Mouse (Mus musculus) skeletal muscle tissue, adult 2 months (tissue): Measurements from ENCODE around the gene Tspan15.
A peak's percentile ranks its signal among the peaks of the same experiment; 100 is the strongest.

Source experiments
- DNase-seq: peaks from one replicate; pipeline ENCODE4 v3.0.0-alpha.2; 2012; ENCODE audit warnings: low read depth, low spot score

Tspan15 gene

DNA sequence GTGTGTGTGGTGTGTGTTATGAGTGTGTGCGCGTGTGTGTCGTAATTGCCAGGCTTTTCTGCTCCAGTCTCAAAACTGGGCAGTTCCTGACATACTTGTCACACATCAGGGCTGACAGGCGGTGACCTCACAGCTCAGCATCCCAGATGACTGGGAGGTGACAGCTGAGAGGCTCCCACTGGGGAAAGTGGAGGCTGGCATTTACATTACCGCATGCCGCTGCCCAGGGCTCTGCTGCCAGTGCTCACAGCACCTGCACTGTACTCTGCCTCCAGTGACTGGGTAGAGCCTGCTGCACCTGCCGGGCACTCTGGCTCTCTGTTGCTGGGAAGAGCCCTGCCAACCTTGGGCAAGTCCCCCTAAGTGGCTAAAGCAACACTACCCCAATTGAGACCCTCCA, 40.2 kb downstream of the Tspan15 start:
- DNase-seq, result no peak

- no peak for DNase-seq
Measured at GRCm38 (mm10) chr10:62189910-62190309, 41.1 kb downstream of the Tspan15 start.

- peak; percentile 77 for DNase-seq
Measured at GRCm38 (mm10) chr10:62189303-62189702, 41.7 kb downstream of the Tspan15 start.

DNA sequence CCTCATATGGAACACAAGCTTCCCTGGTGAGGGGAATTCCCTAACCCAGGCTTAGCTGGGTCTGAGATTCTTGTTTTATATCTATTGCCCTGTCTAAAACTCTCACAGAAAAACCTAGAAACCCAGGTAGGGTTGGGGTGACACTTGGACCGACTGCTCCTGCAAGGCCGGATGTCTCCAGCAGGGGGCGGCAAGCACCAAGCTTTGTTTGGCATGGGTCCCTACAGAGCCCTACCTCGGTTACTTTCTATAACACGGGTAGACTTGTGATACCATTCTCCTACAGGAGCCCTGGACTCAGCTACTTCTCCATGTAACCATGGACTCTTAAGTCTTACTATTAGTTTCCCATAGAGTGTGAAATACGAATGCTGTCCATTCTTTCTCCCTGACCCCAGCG, 44.2 kb downstream of the Tspan15 start:
- peak; percentile 62 for DNase-seq

DNA sequence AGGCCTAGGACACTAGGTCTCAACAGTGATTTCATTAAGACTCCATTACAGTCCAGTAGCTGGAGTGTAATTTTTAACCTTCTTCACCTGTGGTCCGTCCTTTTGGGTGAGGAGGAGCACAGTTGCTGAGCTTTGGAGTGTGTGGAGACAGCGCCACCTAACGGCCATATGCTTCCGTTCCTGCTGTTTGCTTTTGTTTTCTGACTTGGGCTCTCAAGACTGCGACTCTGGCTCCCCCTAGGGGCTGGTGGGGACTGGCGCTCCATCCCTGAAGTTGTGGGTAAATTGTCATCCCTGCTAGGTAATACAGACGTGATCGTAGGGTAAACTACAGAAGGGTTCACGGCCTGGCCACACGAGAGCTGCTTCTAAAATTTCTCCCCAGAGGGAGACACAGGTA, 48.0 kb downstream of the Tspan15 start:
- DNase-seq, result peak; percentile 87

- DNase-seq, result no peak
Measured at GRCm38 (mm10) chr10:62182471-62183014, 48.5 kb downstream of the Tspan15 start.

DNA sequence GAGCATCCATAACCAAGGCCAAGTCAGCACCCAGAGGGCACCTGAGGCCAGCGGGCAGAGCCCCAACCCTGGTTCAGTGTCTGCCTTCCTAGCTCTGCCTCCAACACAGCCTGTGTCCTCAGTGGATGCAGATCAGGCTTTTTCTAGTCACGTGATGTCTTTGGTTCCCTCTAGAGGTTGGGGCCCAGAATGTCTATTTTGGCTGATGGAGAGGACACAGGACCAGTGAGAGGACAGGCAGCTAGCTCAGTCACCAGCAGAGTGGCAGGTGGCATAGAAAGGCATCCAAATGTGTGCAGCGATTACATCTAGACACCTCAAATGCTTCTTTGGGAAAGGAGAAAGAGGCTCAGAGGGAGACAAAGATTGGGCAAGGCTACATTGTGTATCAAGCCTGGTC, 49.4 kb downstream of the Tspan15 start:
- no peak for DNase-seq

GRCm38 (mm10) chr10:62179944-62180343, 51.1 kb downstream of the Tspan15 start:
- no peak for DNase-seq

GRCm38 (mm10) chr10:62174533-62175313, 56.3 kb downstream of the Tspan15 start:
- DNase-seq, result no peak

DNA sequence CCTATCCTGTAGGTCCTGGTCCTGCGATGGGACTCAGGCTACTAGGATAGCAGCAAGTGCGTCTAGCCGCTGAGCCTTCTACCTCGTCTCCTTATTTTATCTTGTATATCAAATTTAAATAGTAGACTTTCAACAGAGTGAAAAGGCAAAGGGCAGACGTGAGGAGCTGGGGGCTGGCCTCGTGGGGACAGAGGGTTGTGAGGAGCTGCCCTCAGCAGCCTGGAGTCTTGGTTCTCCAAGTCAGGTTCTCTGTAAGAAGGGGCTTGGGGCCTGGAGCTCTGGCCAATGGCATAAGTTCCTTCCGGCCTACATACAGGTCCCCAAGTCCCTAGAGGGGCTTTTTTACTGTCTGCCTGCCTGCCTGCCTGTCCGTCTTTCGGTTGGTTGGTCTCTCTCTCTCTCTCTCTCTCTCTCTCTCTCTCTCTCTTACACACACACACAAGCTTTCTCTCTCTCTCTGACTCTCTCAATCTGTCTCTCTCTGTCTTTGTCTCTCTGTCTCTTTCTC, 57.1 kb downstream of the Tspan15 start:
- no peak for DNase-seq

- no peak for DNase-seq
Measured at GRCm38 (mm10) chr10:62172841-62173553, 58.1 kb downstream of the Tspan15 start.

- no peak for DNase-seq
Measured at GRCm38 (mm10) chr10:62162410-62162809, 68.6 kb downstream of the Tspan15 start.

- no peak for DNase-seq
Measured at GRCm38 (mm10) chr10:62149929-62150328, 81.1 kb downstream of the Tspan15 start.

DNA sequence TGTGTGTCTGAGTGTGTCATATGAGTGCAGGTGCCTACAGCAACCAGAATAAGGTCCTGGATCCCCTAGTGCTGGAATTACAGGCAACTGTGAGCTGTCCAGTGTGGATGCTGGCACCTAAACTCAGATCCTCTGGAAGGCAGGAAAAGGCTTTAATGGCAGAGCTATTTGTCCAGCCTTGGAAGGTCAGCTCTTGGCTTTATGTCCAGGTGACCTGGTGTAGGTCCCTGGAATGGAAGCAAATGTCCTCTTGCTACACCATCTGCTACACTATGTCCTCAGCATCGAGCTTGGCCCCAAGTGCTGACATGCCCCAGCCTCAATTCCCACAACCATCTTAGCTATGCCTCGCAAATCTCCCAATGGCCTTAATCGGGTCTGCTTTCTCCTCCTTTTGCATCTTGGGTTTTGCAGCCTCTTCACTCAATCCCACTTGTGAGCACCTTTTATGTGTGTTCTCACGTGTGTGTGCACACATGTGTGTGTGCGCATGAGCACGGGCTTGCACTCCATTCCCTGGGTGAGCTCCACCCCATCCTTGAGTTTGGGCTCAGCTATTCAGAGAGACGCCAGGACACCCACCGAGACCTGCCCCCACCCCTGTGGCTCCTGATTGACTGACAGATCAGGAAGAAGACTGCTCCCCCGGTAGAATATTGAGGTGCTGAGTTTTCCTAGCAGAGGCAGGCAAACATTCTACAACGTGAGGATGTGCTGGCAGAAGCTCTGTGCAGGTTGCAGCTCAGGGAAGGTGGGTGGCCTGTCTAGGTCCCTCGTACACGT, 83.4 kb downstream of the Tspan15 start:
- no peak for DNase-seq

DNA sequence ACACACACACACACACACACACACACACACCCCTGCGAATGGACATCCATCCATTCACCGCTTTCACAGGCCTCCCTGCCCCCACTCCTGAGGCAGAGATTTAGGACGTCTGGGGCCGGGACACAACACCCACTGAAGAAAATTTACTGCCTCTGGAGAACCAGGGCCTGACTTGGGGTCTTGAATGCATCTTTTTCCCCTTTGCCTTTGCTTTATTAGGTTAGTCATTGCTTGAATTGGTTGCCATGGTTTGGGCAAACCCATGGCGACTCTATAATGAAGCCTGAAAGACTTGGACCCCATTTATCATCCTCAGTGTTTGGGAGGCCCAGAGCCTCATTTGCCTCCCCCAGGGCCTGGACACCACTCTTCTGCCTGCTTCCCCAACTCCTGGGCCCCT, 85.1 kb downstream of the Tspan15 start:
- no peak for DNase-seq

- no peak for DNase-seq
Measured at GRCm38 (mm10) chr10:62143820-62144219, 87.2 kb downstream of the Tspan15 start, which contains the start of gene Fam241b. Gene Fam241b, minus strand, starts transcription at chr10:62143920.

DNA sequence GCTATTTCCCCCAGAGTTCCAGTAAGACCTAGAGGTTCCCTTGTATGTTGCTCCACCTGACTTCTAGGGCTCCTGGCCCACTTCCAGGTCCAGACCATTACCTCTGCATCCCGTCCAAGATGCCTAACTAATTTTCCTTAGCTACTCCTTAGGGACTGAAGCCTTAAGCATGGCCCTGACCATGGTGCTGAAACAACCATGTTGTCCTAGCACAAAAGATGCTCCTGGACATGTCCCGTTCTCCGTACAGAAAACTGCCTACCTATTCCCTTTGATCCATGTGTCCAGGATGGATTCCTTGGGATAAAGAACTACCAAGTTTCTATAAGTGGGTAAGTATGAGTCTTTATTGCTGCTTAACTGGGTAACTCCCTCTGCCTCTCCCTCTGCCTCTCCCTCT, 93.0 kb downstream of the Tspan15 start:
- no peak for DNase-seq

- DNase-seq, result no peak
Measured at GRCm38 (mm10) chr10:62137150-62137549, 93.9 kb downstream of the Tspan15 start.

- DNase-seq, result no peak
Measured at GRCm38 (mm10) chr10:62135696-62136470, 95.2 kb downstream of the Tspan15 start.
